Mouse (Mus musculus): Measurements from ENCODE around the gene Trip12. TPM values are rescaled to one million over a fixed set of nuclear protein-coding genes. Genes with fewer than 3 reads are reported as not detected.

The Trip12 gene
- 109 and 118 TPM in 2 replicates for polyA plus RNA-seq (2016; fragmentation: Nextera tagmentation; extraction: Ambion mirVana)

- Histone ChIP-seq H3K4me2 (replicated peaks) (peak within 1 kb of the TSS; percentile 74), H3K9ac (peak within 1 kb of the TSS; percentile 98), H3K36me3 (0 out of 2 replicates have a peak, but pooled peaks cover 5% of the 10 kb centered on the region), H3K9me3 (replicated peaks) (no peaks in the 10 kb centered on the region), H3K27ac (peak within 1 kb of the TSS; percentile 98), H3K4me3 (peak within 1 kb of the TSS; percentile 98), H3K27me3 (no peaks in the 10 kb centered on the region), H3K4me1 (peaks cover 16% of the 10 kb centered on the region)
- 0% methylated on average over 39 of the region's 39 CpGs for WGBS
- ATAC-seq (ENCODE audit: low FRiP score) = peak; percentile 60
These were observed at the start of gene Trip12 for GRCm38 (mm10) chr1:84840018-84840664. TSS of gene Trip12 (minus strand) at chr1:84840516.

- Histone ChIP-seq H3K9ac (no peak overlapping the region), H3K4me3 (no peak overlapping the region), H3K27ac (peak overlapping the region; percentile 81), H3K4me2 (replicated peaks) (peak overlapping the region; percentile 7), H3K9me3 (replicated peaks) (no peaks in the 10 kb centered on the region; the same call in 1 of the 2 replicates), H3K4me1 (0 out of 2 replicates have a peak, but pooled peaks cover 11% of the 10 kb centered on the region), H3K36me3 (no peaks in the 10 kb centered on the region), H3K27me3 (no peaks in the 10 kb centered on the region)
- ATAC-seq (ENCODE audit: low FRiP score) = peak; percentile 88
- WGBS = 7% methylated on average over 7 of the region's 7 CpGs
These were observed 49.7 kb upstream of the Trip12 start for GRCm38 (mm10) chr1:84890005-84890393.

DNA sequence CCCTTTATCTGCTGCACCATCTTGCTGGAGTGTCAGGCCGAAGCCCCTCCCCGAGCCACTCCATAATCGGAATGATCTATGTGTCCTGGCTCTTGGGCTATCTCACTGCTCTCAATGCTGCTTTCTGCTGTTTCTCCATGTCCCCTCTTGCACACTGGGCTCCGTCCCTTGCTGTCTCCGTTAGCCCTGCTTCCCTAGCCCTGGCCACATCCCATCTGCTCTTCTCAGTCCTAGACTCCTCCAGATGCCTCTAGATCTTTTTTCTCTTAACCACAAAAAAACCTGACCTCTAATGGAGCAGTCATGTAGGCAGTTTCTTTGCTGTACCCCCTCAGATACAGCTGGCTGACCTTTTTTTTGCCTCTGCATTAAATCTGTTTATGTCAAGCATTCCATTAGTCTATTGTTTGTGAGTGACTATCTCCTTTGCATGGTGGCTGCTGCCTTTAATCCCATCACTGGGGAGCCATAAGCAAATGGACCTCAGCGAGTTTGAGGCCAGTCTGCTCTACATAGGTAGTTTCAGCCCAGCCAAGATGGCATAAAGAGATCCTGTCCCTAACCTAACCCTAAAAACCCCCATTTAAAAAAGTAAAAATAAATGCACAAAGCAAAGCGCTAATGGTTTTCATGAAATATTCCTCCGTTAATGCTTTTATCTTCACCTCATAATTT is 49.2 kb upstream of the Trip12 start:
- Histone ChIP-seq H3K36me3 (no peaks in the 10 kb centered on the region), H3K4me2 (replicated peaks) (peak overlapping the region; percentile 7), H3K27me3 (no peaks in the 10 kb centered on the region), H3K4me1 (0 out of 2 replicates have a peak, but pooled peaks cover 11% of the 10 kb centered on the region), H3K4me3 (no peak overlapping the region), H3K27ac (peak overlapping the region; percentile 81), H3K9ac (no peak overlapping the region), H3K9me3 (replicated peaks) (no peaks in the 10 kb centered on the region; the same call in 1 of the 2 replicates)
- peak; percentile 32 for ATAC-seq (ENCODE audit: low FRiP score)
- WGBS = 53% methylated on average over 8 of the region's 8 CpGs

DNA sequence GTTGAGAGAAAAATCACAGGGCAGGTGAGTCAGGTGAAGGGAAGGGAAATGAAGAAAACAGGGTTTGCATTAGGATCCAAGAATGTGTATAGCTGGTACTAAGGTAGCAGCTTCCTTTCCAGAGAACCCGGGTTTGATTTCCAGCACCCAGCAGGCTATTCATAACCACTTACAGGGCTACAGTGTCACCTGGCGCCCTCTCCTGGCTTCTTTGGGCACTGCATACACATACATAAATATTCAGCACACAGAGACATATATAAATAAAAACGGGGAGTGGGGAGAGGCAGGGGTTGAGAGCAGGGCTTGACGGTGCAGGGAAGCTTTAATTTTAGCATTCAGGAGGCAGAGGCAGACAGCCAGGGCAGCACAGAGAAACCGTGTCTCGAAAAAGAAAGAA is 45.6 kb upstream of the Trip12 start:
- Histone ChIP-seq H3K4me3 (no peak overlapping the region), H3K27me3 (no peaks in the 10 kb centered on the region), H3K27ac (no peak overlapping the region), H3K9me3 (replicated peaks) (no peaks in the 10 kb centered on the region; the same call in 1 of the 2 replicates), H3K4me1 (0 out of 2 replicates have a peak, but pooled peaks cover 11% of the 10 kb centered on the region), H3K9ac (no peak overlapping the region), H3K36me3 (no peaks in the 10 kb centered on the region), H3K4me2 (replicated peaks) (no peak overlapping the region)
- WGBS = 87% methylated on average over 6 of the region's 6 CpGs
- no peak for ATAC-seq (ENCODE audit: low FRiP score)

DNA sequence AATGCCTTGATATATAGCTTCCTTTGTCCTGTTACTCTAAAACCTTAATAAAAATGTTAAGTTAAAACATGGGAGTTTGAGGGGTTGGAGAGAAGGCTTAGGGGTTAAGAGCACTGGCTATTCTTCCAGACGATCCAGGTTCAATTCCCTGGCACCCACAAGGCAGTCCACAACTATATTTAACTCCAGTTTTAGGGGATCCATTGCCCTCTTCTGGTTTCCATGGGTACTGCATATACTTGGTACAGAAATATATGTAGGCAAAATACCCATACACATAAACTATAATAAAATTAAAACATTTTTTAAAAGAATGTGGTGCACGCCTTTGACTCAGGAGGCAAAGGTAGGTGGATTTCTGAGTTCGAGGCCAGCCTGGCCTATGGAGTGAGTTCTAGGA is 44.9 kb upstream of the Trip12 start:
- H3K9me3 ChIP-seq (replicated peaks) = no peaks in the 10 kb centered on the region; the same call in 1 of the 2 replicates
- ATAC-seq (ENCODE audit: low FRiP score) = no peak
- H3K36me3 ChIP-seq = no peaks in the 10 kb centered on the region
- no peak overlapping the region for H3K4me2 ChIP-seq (replicated peaks)
- no peaks in the 10 kb centered on the region for H3K27me3 ChIP-seq
- H3K4me3 ChIP-seq = no peak overlapping the region
- H3K4me1 ChIP-seq = 0 out of 2 replicates have a peak, but pooled peaks cover 8% of the 10 kb centered on the region
- H3K27ac ChIP-seq = no peak overlapping the region
- no peak overlapping the region for H3K9ac ChIP-seq
- WGBS = 85% methylated on average over 3 of the region's 3 CpGs

- no peaks in the 10 kb centered on the region for H3K27me3 ChIP-seq
- no peak overlapping the region for H3K4me2 ChIP-seq (replicated peaks)
- H3K27ac ChIP-seq = no peak overlapping the region
- 64% methylated on average over 4 of the region's 4 CpGs for WGBS
- no peak for ATAC-seq (ENCODE audit: low FRiP score)
- H3K4me3 ChIP-seq = no peak overlapping the region
- H3K36me3 ChIP-seq = no peaks in the 10 kb centered on the region
- no peak overlapping the region for H3K9ac ChIP-seq
- H3K4me1 ChIP-seq = no peaks in the 10 kb centered on the region
- no peaks in the 10 kb centered on the region; the same call in 1 of the 2 replicates for H3K9me3 ChIP-seq (replicated peaks)
These were observed 43.6 kb upstream of the Trip12 start for GRCm38 (mm10) chr1:84883889-84884288.

DNA sequence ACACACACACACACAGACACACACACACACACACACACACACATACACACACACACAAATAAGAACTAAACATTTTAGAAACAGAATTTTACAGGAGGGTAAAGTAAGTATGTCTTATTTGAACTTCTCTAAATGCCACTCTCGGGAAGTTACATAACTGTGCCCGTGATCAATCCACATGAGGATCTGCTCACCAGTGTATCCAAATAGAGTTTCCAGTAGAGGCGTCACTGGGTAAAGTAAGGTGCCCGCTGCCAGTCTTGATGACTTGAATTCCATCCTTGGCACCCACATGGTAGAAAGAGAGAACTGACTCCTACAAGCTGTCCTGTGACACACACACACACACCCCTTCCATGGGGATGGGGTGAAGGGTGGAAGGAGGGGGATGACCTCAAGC is 42.6 kb upstream of the Trip12 start:
- H3K9me3 ChIP-seq (replicated peaks) = no peaks in the 10 kb centered on the region; the same call in 1 of the 2 replicates
- ATAC-seq (ENCODE audit: low FRiP score) = no peak
- H3K4me3 ChIP-seq = no peak overlapping the region
- H3K4me1 ChIP-seq = no peaks in the 10 kb centered on the region
- no peak overlapping the region for H3K27ac ChIP-seq
- WGBS = 92% methylated on average over 4 of the region's 4 CpGs
- H3K9ac ChIP-seq = no peak overlapping the region
- H3K27me3 ChIP-seq = no peaks in the 10 kb centered on the region
- H3K36me3 ChIP-seq = no peaks in the 10 kb centered on the region
- no peak overlapping the region for H3K4me2 ChIP-seq (replicated peaks)

DNA sequence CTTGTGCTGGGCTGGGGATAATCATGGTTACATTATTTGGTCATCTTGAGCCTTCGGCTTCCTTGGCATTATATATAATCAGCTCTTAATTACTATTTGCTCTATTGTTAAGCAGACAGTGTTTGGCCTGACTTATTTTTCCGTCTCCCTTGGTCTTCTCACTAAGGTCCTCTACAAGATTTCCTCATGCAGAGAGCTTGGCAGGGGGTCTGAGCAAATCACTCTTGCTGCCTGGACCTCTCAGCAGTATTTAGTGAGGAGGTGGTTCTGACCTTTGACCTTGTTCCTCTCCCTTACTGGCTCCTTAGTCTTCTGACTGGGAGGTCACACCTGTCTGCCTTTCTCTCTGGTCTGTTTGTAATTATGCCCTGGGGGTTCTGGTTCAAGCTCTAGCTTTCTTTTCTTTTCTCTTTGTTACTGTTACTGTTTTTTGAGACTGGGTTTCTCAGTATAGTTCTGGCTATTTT is 41.8 kb upstream of the Trip12 start:
- Histone ChIP-seq H3K9me3 (replicated peaks) (no peaks in the 10 kb centered on the region; the same call in 1 of the 2 replicates), H3K9ac (no peak overlapping the region), H3K4me1 (no peaks in the 10 kb centered on the region), H3K27ac (no peak overlapping the region), H3K4me3 (no peak overlapping the region), H3K4me2 (replicated peaks) (no peak overlapping the region), H3K27me3 (no peaks in the 10 kb centered on the region), H3K36me3 (no peaks in the 10 kb centered on the region)
- WGBS = 40% methylated on average over 2 of the region's 2 CpGs
- 0 out of 2 replicates have a peak, but pooled peaks have one; percentile 39 for ATAC-seq (ENCODE audit: low FRiP score)

DNA sequence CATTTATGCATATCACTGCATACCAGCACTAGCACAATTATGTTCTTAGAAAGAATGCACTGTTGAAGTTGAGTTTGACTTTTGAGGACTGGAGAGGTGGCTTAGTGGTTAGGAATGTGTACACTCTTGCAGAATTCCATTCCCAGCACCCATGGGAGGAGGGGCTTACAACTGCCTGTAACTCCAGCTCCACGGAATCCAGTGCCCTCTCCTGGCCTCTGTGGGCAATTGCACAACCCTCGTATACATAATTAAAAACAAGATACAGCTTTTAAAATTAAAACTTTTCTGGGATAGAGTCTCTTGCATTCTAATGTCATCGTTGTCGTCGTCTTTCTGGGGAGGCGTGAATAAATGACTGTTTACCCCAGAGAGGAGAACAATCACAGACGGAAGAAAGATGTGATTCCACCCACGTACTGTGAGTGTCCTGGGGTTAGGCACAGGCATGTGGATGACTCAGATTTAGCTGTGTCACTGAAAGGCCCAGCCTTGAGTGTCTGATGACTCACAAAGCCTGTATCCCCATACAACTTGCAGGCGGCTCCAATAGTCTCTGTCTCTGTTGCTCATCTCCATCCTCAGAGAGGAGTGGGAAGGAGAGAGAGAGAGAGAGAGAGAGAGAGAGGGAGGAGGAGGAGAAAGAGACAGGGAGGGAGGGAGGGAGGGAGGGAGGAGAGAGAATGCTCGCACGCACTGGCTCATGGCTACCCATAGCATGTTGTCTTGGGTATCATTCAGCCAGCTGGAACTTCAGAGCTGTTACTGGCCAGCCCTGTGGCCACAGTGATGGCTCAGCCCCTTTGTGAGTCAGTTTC is 41.1 kb upstream of the Trip12 start:
- 63% methylated on average over 11 of the region's 11 CpGs for WGBS
- H3K4me3 ChIP-seq = no peak overlapping the region
- no peak overlapping the region for H3K9ac ChIP-seq
- 0 out of 2 replicates have a peak, but pooled peaks have one; percentile 6 for ATAC-seq (ENCODE audit: low FRiP score)
- no peak overlapping the region for H3K27ac ChIP-seq
- no peaks in the 10 kb centered on the region for H3K4me1 ChIP-seq
- no peaks in the 10 kb centered on the region for H3K36me3 ChIP-seq
- H3K9me3 ChIP-seq (replicated peaks) = no peaks in the 10 kb centered on the region; the same call in 1 of the 2 replicates
- no peak overlapping the region for H3K4me2 ChIP-seq (replicated peaks)
- no peaks in the 10 kb centered on the region for H3K27me3 ChIP-seq

DNA sequence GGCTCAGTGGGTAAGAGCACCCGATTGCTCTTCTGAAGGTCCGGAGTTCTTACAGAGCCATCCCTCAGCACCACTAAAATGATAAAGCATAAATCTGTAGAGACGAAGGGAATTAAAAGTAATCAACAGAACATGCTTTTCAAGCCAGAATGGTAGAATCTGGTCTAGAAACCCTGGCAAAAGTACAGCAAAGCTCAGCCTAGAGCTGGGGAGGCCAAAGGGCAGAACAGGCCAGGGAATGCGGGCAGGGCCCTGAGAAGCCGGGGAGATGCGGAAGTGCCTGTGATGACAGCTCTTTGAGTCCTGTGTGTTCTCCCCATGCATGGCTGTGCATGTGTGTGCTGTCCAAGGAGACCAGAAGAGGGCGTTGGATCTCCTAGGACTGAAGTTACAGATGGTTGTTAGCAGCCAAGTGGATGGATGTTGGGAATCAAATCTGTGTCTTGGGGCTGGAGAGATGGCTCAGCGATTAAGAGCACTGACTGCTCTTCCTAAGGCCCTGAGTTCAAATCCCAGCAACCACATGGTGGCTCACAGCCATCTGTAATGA is 39.3 kb upstream of the Trip12 start:
- WGBS = 95% methylated on average over 8 of the region's 8 CpGs
- no peak for ATAC-seq (ENCODE audit: low FRiP score)
- Histone ChIP-seq H3K4me3 (no peak overlapping the region), H3K27ac (no peak overlapping the region), H3K4me2 (replicated peaks) (no peak overlapping the region), H3K9ac (no peak overlapping the region), H3K4me1 (no peaks in the 10 kb centered on the region), H3K27me3 (no peaks in the 10 kb centered on the region), H3K36me3 (no peaks in the 10 kb centered on the region), H3K9me3 (replicated peaks) (no peaks in the 10 kb centered on the region)

DNA sequence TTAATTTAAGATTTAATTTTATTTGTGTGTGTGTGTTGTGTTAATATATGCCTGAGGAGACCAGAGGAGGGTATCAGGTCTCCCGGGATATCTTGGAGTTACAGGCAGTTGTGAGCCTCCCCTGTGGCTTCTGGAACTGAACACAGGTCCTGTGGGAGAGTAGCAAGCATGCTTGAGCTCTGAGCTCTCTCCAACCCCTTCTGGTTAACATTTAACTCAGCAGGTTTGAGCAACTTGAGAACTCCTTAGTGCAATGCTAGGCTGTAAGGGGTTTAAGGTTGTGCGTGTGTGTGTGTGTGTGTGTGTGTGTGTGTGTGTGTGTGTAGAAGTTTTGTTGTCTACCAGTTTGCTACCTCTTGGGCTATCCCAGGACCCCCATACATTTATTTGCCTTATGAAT is 37.3 kb upstream of the Trip12 start:
- Histone ChIP-seq H3K4me1 (no peaks in the 10 kb centered on the region), H3K36me3 (no peaks in the 10 kb centered on the region), H3K4me2 (replicated peaks) (no peak overlapping the region), H3K9me3 (replicated peaks) (no peaks in the 10 kb centered on the region), H3K27ac (no peak overlapping the region), H3K9ac (no peak overlapping the region), H3K27me3 (no peaks in the 10 kb centered on the region), H3K4me3 (no peak overlapping the region)
- no peak for ATAC-seq (ENCODE audit: low FRiP score)
- 71% methylated on average over 2 of the region's 2 CpGs for WGBS

- no peak for ATAC-seq (ENCODE audit: low FRiP score)
- H3K4me2 ChIP-seq (replicated peaks) = no peak overlapping the region
- H3K36me3 ChIP-seq = no peaks in the 10 kb centered on the region
- H3K27ac ChIP-seq = no peak overlapping the region
- no peak overlapping the region for H3K9ac ChIP-seq
- H3K9me3 ChIP-seq (replicated peaks) = no peaks in the 10 kb centered on the region
- no peaks in the 10 kb centered on the region for H3K4me1 ChIP-seq
- WGBS = 70% methylated on average over 4 of the region's 4 CpGs
- H3K4me3 ChIP-seq = no peak overlapping the region
- no peaks in the 10 kb centered on the region for H3K27me3 ChIP-seq
These were observed 32.6 kb upstream of the Trip12 start for GRCm38 (mm10) chr1:84872939-84873338.

Measured in hindbrain, embryonic 12.5 days (tissue).